Mouse (Mus musculus): ENCODE results near the gene Itgax.

GRCm38 (mm10) chr7:128116396-128116795 is 13.0 kb upstream of the Itgax start:
- TF ChIP-seq TAL1 (IDR thresholded peaks at IDR 0.05; ENCODE audit: low read length) (no peak), GATA1 (IDR thresholded peaks at IDR 0.05; ENCODE audit: low read length) (no peak)

All from erythroblast, embryonic 14.5 days (primary cell).